Mouse (Mus musculus) ES-Bruce4 (cell line): ENCODE data around the gene S100pbp. TPM values are rescaled to one million over a fixed set of nuclear protein-coding genes. Genes with fewer than 3 reads are reported as not detected.
A peak's percentile ranks its signal among the peaks of the same experiment; 100 is the strongest.

Source experiments
- H3K27ac ChIP-seq: 2 replicates; pipeline ENCODE4 v1.5.1; 2012; ENCODE audit warnings: low read length, inconsistent platforms; ENCODE audit not compliant: insufficient read depth
- H3K27me3 ChIP-seq: 2 replicates; pipeline ENCODE4 v1.6.1; 2012; ENCODE audit warnings: mild to moderate bottlenecking, low read length, inconsistent platforms; ENCODE audit not compliant: control insufficient read depth, poor library complexity, insufficient read depth, severe bottlenecking
- H3K36me3 ChIP-seq: 2 replicates; pipeline ENCODE4 v1.6.1; 2012; ENCODE audit warnings: inconsistent platforms, mild to moderate bottlenecking, low read length, moderate library complexity; ENCODE audit not compliant: control insufficient read depth, poor library complexity, insufficient read depth, severe bottlenecking
- H3K4me1 ChIP-seq: one replicate; pipeline ENCODE4 v1.8.1; 2011; ENCODE audit warnings: low read length; ENCODE audit not compliant: control insufficient read depth, insufficient read depth
- H3K4me3 ChIP-seq: 2 replicates; pipeline ENCODE4 v1.5.1; 2011; ENCODE audit warnings: low read depth, mild to moderate bottlenecking, low read length
- H3K9ac ChIP-seq: 2 replicates; pipeline ENCODE4 v1.6.1; 2012; ENCODE audit warnings: low read depth, mild to moderate bottlenecking, inconsistent platforms; ENCODE audit not compliant: poor library complexity, severe bottlenecking
- H3K9me3 ChIP-seq: replicated peaks from 2 replicates; pipeline ENCODE4 v1.6.1; 2012; ENCODE audit warnings: mild to moderate bottlenecking, low read length, inconsistent platforms; ENCODE audit not compliant: control insufficient read depth, poor library complexity, insufficient read depth, severe bottlenecking
- CTCF ChIP-seq: IDR thresholded peaks from one replicate; pipeline ENCODE4 v1.8.1; 2011; ENCODE audit warnings: low read depth, low read length
- EP300 ChIP-seq: IDR thresholded peaks from 2 replicates; pipeline ENCODE4 v1.6.1; 2011; ENCODE audit warnings: low read depth, low read length; ENCODE audit not compliant: insufficient read depth
- POLR2A ChIP-seq: IDR thresholded peaks from one replicate; pipeline ENCODE4 v1.8.1; 2011; ENCODE audit warnings: low read length; ENCODE audit not compliant: insufficient read depth
- polyA plus RNA-seq: library from polyadenylated mRNA; stranded (reverse); fragments of >200 nt; gene quantifications from 2 replicates; pipeline ENCODE4 v1.2.4, GENCODE M21; 2011; ENCODE audit warnings: low read depth; ENCODE audit not compliant: missing spikeins, insufficient read depth, insufficient read length

The S100pbp gene
- polyA plus RNA-seq, 1 experiment: 83.5 TPM

- TF ChIP-seq EP300 (no peak), POLR2A (no peak), CTCF (no peak)
- H3K4me1 ChIP-seq: no peaks in the 10 kb centered on the region
- no peaks in the 10 kb centered on the region for H3K9me3 ChIP-seq
- H3K27me3 ChIP-seq: no peaks in the 10 kb centered on the region
- 0 out of 2 replicates have a peak overlapping the region, but pooled peaks have one; percentile 46 for H3K9ac ChIP-seq
- no peak overlapping the region for H3K27ac ChIP-seq
- H3K36me3 ChIP-seq: no peaks in the 10 kb centered on the region
- no peak overlapping the region for H3K4me3 ChIP-seq
These were observed 60.1 kb downstream of the S100pbp start for GRCm38 (mm10) chr4:129129387-129129786.

- no peak overlapping the region for H3K4me3 ChIP-seq
- TF ChIP-seq POLR2A (no peak), EP300 (no peak), CTCF (no peak)
- no peaks in the 10 kb centered on the region for H3K27me3 ChIP-seq
- no peak overlapping the region for H3K27ac ChIP-seq
- H3K4me1 ChIP-seq: no peaks in the 10 kb centered on the region
- no peak overlapping the region for H3K9ac ChIP-seq
- no peaks in the 10 kb centered on the region for H3K36me3 ChIP-seq
- H3K9me3 ChIP-seq: no peaks in the 10 kb centered on the region
These were observed 60.8 kb downstream of the S100pbp start for GRCm38 (mm10) chr4:129128582-129129338.

- no peak overlapping the region for H3K27ac ChIP-seq
- TF ChIP-seq POLR2A: no peak
- no peak for TF ChIP-seq EP300
- TF ChIP-seq CTCF: no peak
- no peaks in the 10 kb centered on the region for H3K9me3 ChIP-seq
- peaks cover 2% of the 10 kb centered on the region for H3K4me1 ChIP-seq
- H3K9ac ChIP-seq: peak overlapping the region; percentile 2; the same call in 1 of the 2 replicates
- H3K27me3 ChIP-seq: no peaks in the 10 kb centered on the region
- peak overlapping the region; percentile 45 for H3K4me3 ChIP-seq
- H3K36me3 ChIP-seq: no peaks in the 10 kb centered on the region
These were observed 63.6 kb downstream of the S100pbp start for GRCm38 (mm10) chr4:129125736-129126451.

GRCm38 (mm10) chr4:129124652-129125146 lies 64.8 kb downstream of the S100pbp start:
- Histone ChIP-seq H3K9ac (no peak overlapping the region), H3K27me3 (no peaks in the 10 kb centered on the region), H3K27ac (no peak overlapping the region), H3K9me3 (no peaks in the 10 kb centered on the region), H3K4me1 (peaks cover 2% of the 10 kb centered on the region), H3K4me3 (no peak overlapping the region), H3K36me3 (no peaks in the 10 kb centered on the region)
- no peak for TF ChIP-seq CTCF
- TF ChIP-seq EP300: no peak
- no peak for TF ChIP-seq POLR2A

DNA sequence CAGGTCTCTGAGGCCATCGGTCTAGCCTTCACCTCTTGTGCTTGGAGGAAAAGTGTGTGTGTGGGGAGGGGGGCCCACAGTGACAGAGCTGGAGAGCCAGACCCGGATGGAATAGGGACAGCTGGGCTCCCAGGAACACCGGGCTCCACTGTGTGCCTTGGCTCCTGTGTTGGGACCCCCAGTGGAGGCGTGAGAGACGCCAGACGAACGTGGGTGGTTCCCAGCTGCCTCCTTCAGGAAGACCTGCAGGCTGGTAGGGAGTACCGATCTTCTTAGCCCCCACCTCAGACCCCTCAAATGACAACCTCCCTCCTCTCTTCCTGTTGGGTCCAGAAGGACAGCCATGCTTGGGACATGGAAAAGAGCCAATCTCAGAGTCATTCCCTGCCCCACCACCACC lies 66.8 kb downstream of the S100pbp start:
- H3K27ac ChIP-seq: no peak overlapping the region
- no peaks in the 10 kb centered on the region for H3K27me3 ChIP-seq

GRCm38 (mm10) chr4:129122107-129122506 lies 67.4 kb downstream of the S100pbp start:
- no peaks in the 10 kb centered on the region for H3K9me3 ChIP-seq
- H3K27ac ChIP-seq: no peak overlapping the region
- no peaks in the 10 kb centered on the region for H3K36me3 ChIP-seq
- TF ChIP-seq POLR2A (no peak), EP300 (no peak), CTCF (no peak)
- H3K4me1 ChIP-seq: peaks cover 2% of the 10 kb centered on the region
- H3K4me3 ChIP-seq: no peak overlapping the region
- H3K27me3 ChIP-seq: no peaks in the 10 kb centered on the region
- H3K9ac ChIP-seq: no peak overlapping the region

More for the DNA sequence above, 66.8 kb downstream of the S100pbp start:
- Histone ChIP-seq H3K9me3 (no peaks in the 10 kb centered on the region), H3K36me3 (no peaks in the 10 kb centered on the region), H3K4me3 (no peak overlapping the region), H3K9ac (no peak overlapping the region), H3K4me1 (peaks cover 2% of the 10 kb centered on the region)
- TF ChIP-seq POLR2A: no peak
- no peak for TF ChIP-seq CTCF
- TF ChIP-seq EP300: no peak
